Comparison of ENCODE assay signal across 19 mouse cellular contexts in genomic region chr14:122066243-122066642, GRCm38 (mm10). TPM values are rescaled to one million over a fixed set of nuclear protein-coding genes. Genes with fewer than 3 reads are reported as not detected.
A peak's percentile ranks its signal among the peaks of the same experiment; 100 is the strongest.
DNase-seq lines count a peak whose midpoint lies in the region; ATAC-seq and TF ChIP-seq lines count a peak whose summit lies in the region.
"Had no signal": no experiment of that assay in that cellular context is flagged by ENCODE, and none has a peak within 500 bp of the region (broad histone marks: within the 10 kb centered on the region; RNA-seq: fewer than 3 reads in every experiment).

No protein-coding gene starts in this region.

- no peaks in the 10 kb centered on the region for H3K27me3 ChIP-seq in MEL (ENCODE audit: control insufficient read depth in 1 of 2, insufficient read depth in 2 of 2, low read length in 2 of 2)
- no peaks in the 10 kb centered on the region for H3K27me3 ChIP-seq in kidney, embryonic 15.5 days
- H3K27me3 ChIP-seq: embryonic facial prominence, embryonic 13.5 days; forebrain, embryonic 12.5 days; intestine, embryonic 15.5 days; limb, embryonic 12.5 days; midbrain, embryonic 13.5 days; stomach, embryonic 15.5 days had no signal

- peak; percentile 83 for DNase-seq in CD4-positive helper T cell, adult 2 months (ENCODE audit: low read depth, low spot score)
- DNase-seq in MEL (ENCODE audit: low read depth, low spot score) = peak; percentile 42
- peak; percentile 64 for DNase-seq in lung, postnatal 25 days (ENCODE audit: low spot score)
- peak; percentile 66 for DNase-seq in thymus, postnatal 10 days (ENCODE audit: low spot score in 2 of 2)
- no peak for DNase-seq in left cerebral cortex, adult 11 months (ENCODE audit: low spot score)
- DNase-seq in layer of hippocampus, adult 2 months (ENCODE audit: low spot score in 2 of 2) = no peak
- DNase-seq: adrenal gland, postnatal 36 days; heart, adult 2 months; kidney, postnatal 25 days; right cerebral cortex, postnatal 14 days had no signal

- H3K9me3 ChIP-seq in MEL (replicated peaks; ENCODE audit: insufficient read depth, low read length) = no peaks in the 10 kb centered on the region
- H3K9me3 ChIP-seq in kidney, embryonic 15.5 days (replicated peaks) = no peaks in the 10 kb centered on the region
- H3K9me3 ChIP-seq: embryonic facial prominence, embryonic 13.5 days; forebrain, embryonic 12.5 days; intestine, embryonic 15.5 days; limb, embryonic 12.5 days; midbrain, embryonic 13.5 days; stomach, embryonic 15.5 days had no signal

- ATAC-seq in kidney, embryonic 15.5 days (replicated peaks; ENCODE audit: low FRiP score) = no peak
- ATAC-seq: intestine, embryonic 15.5 days; midbrain, embryonic 13.5 days had no signal

- no peak overlapping the region for H3K9ac ChIP-seq in MEL (ENCODE audit: control insufficient read depth, low read depth, low read length, poor library complexity, severe bottlenecking)
- no peak overlapping the region for H3K9ac ChIP-seq in kidney, embryonic 15.5 days
- H3K9ac ChIP-seq: embryonic facial prominence, embryonic 13.5 days; forebrain, embryonic 12.5 days; intestine, embryonic 15.5 days; limb, embryonic 12.5 days; midbrain, embryonic 13.5 days; stomach, embryonic 15.5 days had no signal

- H3K27ac ChIP-seq in MEL (ENCODE audit: control insufficient read depth, low read depth, low read length) = no peak overlapping the region
- no peak overlapping the region for H3K27ac ChIP-seq in layer of hippocampus, adult 2 months
- H3K27ac ChIP-seq in kidney, embryonic 15.5 days = no peak overlapping the region
- H3K27ac ChIP-seq: embryonic facial prominence, embryonic 13.5 days; forebrain, embryonic 12.5 days; heart, adult 2 months; intestine, embryonic 15.5 days; limb, embryonic 12.5 days; midbrain, embryonic 13.5 days; stomach, embryonic 15.5 days had no signal

- H3K4me3 ChIP-seq in MEL (ENCODE audit: control insufficient read depth in 1 of 2, insufficient read depth in 1 of 2, low read depth in 2 of 2, low read length in 2 of 2) = no peak overlapping the region
- no peak overlapping the region for H3K4me3 ChIP-seq in layer of hippocampus, adult 2 months
- no peak overlapping the region for H3K4me3 ChIP-seq in kidney, embryonic 15.5 days (replicated peaks)
- H3K4me3 ChIP-seq: embryonic facial prominence, embryonic 13.5 days; forebrain, embryonic 12.5 days; heart, adult 2 months; intestine, embryonic 15.5 days; limb, embryonic 12.5 days; midbrain, embryonic 13.5 days; stomach, embryonic 15.5 days had no signal

- 64% methylated on average over 4 of the region's 4 CpGs for WGBS in kidney, embryonic 15.5 days

- TF ChIP-seq RAD21 in MEL (IDR thresholded peaks at IDR 0.05; ENCODE audit: low read depth, low read length) = no peak

- no peak overlapping the region for H3K4me2 ChIP-seq in kidney, embryonic 15.5 days
- H3K4me2 ChIP-seq: embryonic facial prominence, embryonic 13.5 days; forebrain, embryonic 12.5 days; intestine, embryonic 15.5 days; limb, embryonic 12.5 days; midbrain, embryonic 13.5 days; stomach, embryonic 15.5 days had no signal

- TF ChIP-seq EP300 in MEL (IDR thresholded peaks at IDR 0.05; ENCODE audit: low read depth in 1 of 2, low read length in 2 of 2) = no peak; a peak in 1 of 4 replicates

- no peak for TF ChIP-seq CTCF in MEL (IDR thresholded peaks at IDR 0.05 in 2 of 3, conservative IDR thresholded peaks at IDR 0.05 in 1 of 3; ENCODE audit: control insufficient read depth in 1 of 3, insufficient read depth in 1 of 3, low read depth in 2 of 3, low read length in 3 of 3, poor library complexity in 1 of 3, severe bottlenecking in 1 of 3)
- TF ChIP-seq CTCF in layer of hippocampus, adult 2 months (conservative IDR thresholded peaks at IDR 0.05) = no peak

- peaks cover 11 to 24% of the 10 kb centered on the region in 2 experiments for H3K4me1 ChIP-seq in MEL (ENCODE audit: control insufficient read depth in 1 of 2, insufficient read depth in 2 of 2, low read length in 2 of 2)
- 0 out of 2 replicates have a peak, but pooled peaks cover 7% of the 10 kb centered on the region for H3K4me1 ChIP-seq in kidney, embryonic 15.5 days
- H3K4me1 ChIP-seq: embryonic facial prominence, embryonic 13.5 days; forebrain, embryonic 12.5 days; limb, embryonic 12.5 days; midbrain, embryonic 13.5 days; stomach, embryonic 15.5 days had no signal

- no peaks in the 10 kb centered on the region for H3K79me2 ChIP-seq in MEL (ENCODE audit: control insufficient read depth, insufficient read depth, low read length, poor library complexity)

- peaks cover 0 to 6% of the 10 kb centered on the region in 2 experiments; a peak in 2 of 4 replicates for H3K36me3 ChIP-seq in MEL (ENCODE audit: control insufficient read depth in 1 of 2, insufficient read depth in 2 of 2, low read length in 2 of 2)
- H3K36me3 ChIP-seq in kidney, embryonic 15.5 days = no peaks in the 10 kb centered on the region
- H3K36me3 ChIP-seq: embryonic facial prominence, embryonic 13.5 days; forebrain, embryonic 12.5 days; intestine, embryonic 15.5 days; limb, embryonic 12.5 days; midbrain, embryonic 13.5 days; stomach, embryonic 15.5 days had no signal

- TF ChIP-seq POLR2A in MEL (IDR thresholded peaks at IDR 0.05; ENCODE audit: control insufficient read depth in 1 of 2, insufficient read depth in 1 of 2, low read depth in 1 of 2, low read length in 2 of 2, poor library complexity in 1 of 2) = no peak

TF ChIP-seq in MEL, 35 proteins besides CTCF, POLR2A, EP300 and RAD21:
- TF ChIP-seq MYB (IDR thresholded peaks at IDR 0.05; ENCODE audit: low read depth, low read length) (no peak), SIN3A (IDR thresholded peaks at IDR 0.05; ENCODE audit: low read length) (0 out of 2 replicates have a peak, but pooled peaks have one; percentile 25), MEF2A (IDR thresholded peaks at IDR 0.05; ENCODE audit: extremely low read depth, insufficient replicate concordance, low read depth, low read length, poor library complexity, severe bottlenecking) (no peak), CHD2 (IDR thresholded peaks at IDR 0.05; ENCODE audit: low read length) (peak; percentile 24; the same call in 1 of the 2 replicates), USF1 (IDR thresholded peaks at IDR 0.05; ENCODE audit: low read depth, low read length) (no peak), MAZ (IDR thresholded peaks at IDR 0.05; ENCODE audit: low read depth, low read length) (0 out of 2 replicates have a peak, but pooled peaks have one; percentile 25), UBTF (IDR thresholded peaks at IDR 0.05; ENCODE audit: borderline replicate concordance, insufficient read depth, low read depth, low read length) (no peak), GATA1 (IDR thresholded peaks at IDR 0.05; ENCODE audit: low read depth, low read length) (0 out of 2 replicates have a peak, but pooled peaks have one; percentile 16), NELFE (IDR thresholded peaks at IDR 0.05; ENCODE audit: low read depth, low read length) (no peak), ZKSCAN1 (IDR thresholded peaks at IDR 0.05; ENCODE audit: low read depth, low read length) (no peak), MXI1 (IDR thresholded peaks at IDR 0.05; ENCODE audit: low read depth, low read length) (0 out of 2 replicates have a peak, but pooled peaks have one; percentile 39), MAX (IDR thresholded peaks at IDR 0.05; ENCODE audit: low read length) (0 out of 2 replicates have a peak, but pooled peaks have one; percentile 14)

RNA-seq across cellular contexts. Expression of gene Timm8a2, which starts 31.8 kb away (rescaled TPM):
- not detected in 2 replicates for total RNA-seq in MEL (2012; rRNA removed)
- polyA plus RNA-seq in MEL (2012; ENCODE audit: insufficient read depth in 1 of 2, insufficient read length in 2 of 2, low read depth in 1 of 2, low replicate concordance in 2 of 2, missing spikeins in 1 of 2) = under 1 TPM in 1 of 2 experiments, not detected in 1; 0.18 TPM
- total RNA-seq in layer of hippocampus, adult 2 months (2021) = not detected
- not detected in 2 replicates for polyA plus RNA-seq in kidney, embryonic 15.5 days (2015; fragmentation: Nextera tagmentation; extraction: Ambion mirVana)
- total RNA-seq: adrenal gland, postnatal 36 days; heart, adult 2 months; heart, postnatal 25 days; left cerebral cortex, adult 18-20 months had no signal
- polyA plus RNA-seq: embryonic facial prominence, embryonic 13.5 days; forebrain, embryonic 12.5 days; heart, adult 2 months; intestine, embryonic 15.5 days; limb, embryonic 12.5 days; midbrain, embryonic 13.5 days; stomach, embryonic 15.5 days had no signal

RNA-seq across cellular contexts. Expression of gene Tm9sf2, which starts 40.6 kb away (rescaled TPM):
- total RNA-seq in MEL (2012; rRNA removed) = 55.8 and 59.6 TPM in 2 replicates
- 10 to 100 TPM in 1 of 2 experiments, not detected in 1; 62.7 TPM for polyA plus RNA-seq in MEL (2012; ENCODE audit: insufficient read depth in 1 of 2, insufficient read length in 2 of 2, low read depth in 1 of 2, low replicate concordance in 2 of 2, missing spikeins in 1 of 2)
- total RNA-seq in layer of hippocampus, adult 2 months (2021) = 100 to 1,000 TPM; 107 TPM
- polyA plus RNA-seq in kidney, embryonic 15.5 days (2015; fragmentation: Nextera tagmentation; extraction: Ambion mirVana) = 180 and 192 TPM in 2 replicates

Comparison
In these comparisons a context has a peak if more than half of its experiments do, and no peak if none do; other contexts are left out.
1. DNase-seq: peak in CD4-positive helper T cell, adult 2 months (single experiment), MEL (single experiment), lung, postnatal 25 days (single experiment) and thymus, postnatal 10 days (2 of 2); none in left cerebral cortex, adult 11 months (single experiment) and layer of hippocampus, adult 2 months (0 of 2).